Mouse (Mus musculus) olfactory bulb, adult 2 months (tissue): Measurements from ENCODE around the gene Chst2. TPM values are rescaled to one million over a fixed set of nuclear protein-coding genes. Genes with fewer than 3 reads are reported as not detected.

Experiments used
- H3K27ac ChIP-seq: fragments of 200-500 bp; 2 replicates; pipeline ENCODE4 v1.5.1; 2012; ENCODE audit warnings: low read depth, low read length; ENCODE audit not compliant: insufficient read depth
- H3K4me1 ChIP-seq: fragments of 200-500 bp; 2 replicates; pipeline ENCODE4 v1.6.1; 2012; ENCODE audit warnings: low read length; ENCODE audit not compliant: control insufficient read depth, insufficient read depth
- H3K4me3 ChIP-seq: fragments of 200-500 bp; 2 replicates; pipeline ENCODE4 v1.5.1; 2012; ENCODE audit warnings: mild to moderate bottlenecking, low read depth, low read length, moderate library complexity; ENCODE audit not compliant: insufficient read depth
- CTCF ChIP-seq: fragments of 200-500 bp; IDR thresholded peaks from 2 replicates; pipeline ENCODE4 v1.5.1; 2012; ENCODE audit warnings: low read depth, mild to moderate bottlenecking, low read length, moderate library complexity; ENCODE audit not compliant: insufficient read depth
- POLR2A ChIP-seq: fragments of 200-500 bp; IDR thresholded peaks from 2 replicates; pipeline ENCODE4 v1.6.1; 2012; ENCODE audit warnings: mild to moderate bottlenecking, low read depth, low read length, moderate library complexity; ENCODE audit not compliant: insufficient read depth
- WGBS: fragments of 180-500 bp; shearing (Covaris S2); methylation state at CpG from one replicate; pipeline ENCODE4 v1.1.7; 2018; 5-methylcytosine and 5-hydroxymethylcytosine counted together
- polyA plus RNA-seq: library from polyadenylated mRNA; stranded (reverse); fragments of >200 nt; gene quantifications from 2 replicates; pipeline ENCODE4 v1.2.4, GENCODE M21; 2012; ENCODE audit warnings: low replicate concordance; ENCODE audit not compliant: missing spikeins, insufficient read depth, insufficient read length

Gene Chst2
- polyA plus RNA-seq, 1 experiment = not detected

DNA sequence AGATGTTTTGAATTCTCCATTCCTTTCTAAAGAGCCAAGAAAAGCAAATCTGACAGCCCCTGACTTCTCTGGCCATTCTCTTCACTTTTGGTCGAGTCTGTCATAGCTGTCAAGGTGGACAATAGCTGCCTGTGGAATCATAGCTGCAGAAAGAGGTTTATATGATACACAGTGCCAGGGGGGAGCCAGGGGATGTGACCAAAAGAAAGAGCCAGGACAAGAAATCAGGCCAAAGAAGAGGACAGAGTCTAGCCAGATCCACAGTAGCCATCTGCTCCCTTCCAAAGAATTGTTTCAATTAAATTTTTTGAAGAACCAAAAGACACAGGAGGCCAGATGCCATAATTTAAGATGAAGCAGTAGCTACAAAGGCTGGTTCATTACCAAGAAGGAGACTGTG, 30.6 kb downstream of the Chst2 start:
- Histone ChIP-seq H3K4me3 (no peak overlapping the region), H3K4me1 (no peaks in the 10 kb centered on the region), H3K27ac (no peak overlapping the region)
- 50% methylated on average over 1 of the region's 1 CpGs for WGBS
- no peak for TF ChIP-seq POLR2A
- no peak for TF ChIP-seq CTCF

DNA sequence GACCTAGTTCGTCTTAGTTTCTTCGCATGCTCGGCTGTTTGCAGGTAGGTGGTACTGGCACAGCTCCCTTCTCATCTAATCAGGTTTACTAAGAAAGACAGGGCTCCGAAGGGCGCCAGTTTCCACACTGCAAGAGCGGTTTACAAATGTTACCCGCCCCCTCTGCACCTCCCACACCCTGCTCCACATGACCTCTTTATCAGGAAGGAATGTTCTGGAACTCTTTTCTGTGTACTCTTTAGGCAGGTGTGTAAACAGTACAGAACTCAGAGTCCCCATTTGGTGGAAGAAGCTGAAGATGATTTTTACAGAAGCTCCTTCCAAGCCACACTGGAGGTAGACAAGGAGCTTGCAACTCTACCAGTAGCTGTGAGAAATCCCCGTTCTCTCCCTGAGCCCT, 31.2 kb downstream of the Chst2 start:
- no peak overlapping the region for H3K27ac ChIP-seq
- no peak overlapping the region for H3K4me3 ChIP-seq
- H3K4me1 ChIP-seq = no peaks in the 10 kb centered on the region
- WGBS = 91% methylated on average over 8 of the region's 8 CpGs
- TF ChIP-seq CTCF (no peak), POLR2A (no peak)

DNA sequence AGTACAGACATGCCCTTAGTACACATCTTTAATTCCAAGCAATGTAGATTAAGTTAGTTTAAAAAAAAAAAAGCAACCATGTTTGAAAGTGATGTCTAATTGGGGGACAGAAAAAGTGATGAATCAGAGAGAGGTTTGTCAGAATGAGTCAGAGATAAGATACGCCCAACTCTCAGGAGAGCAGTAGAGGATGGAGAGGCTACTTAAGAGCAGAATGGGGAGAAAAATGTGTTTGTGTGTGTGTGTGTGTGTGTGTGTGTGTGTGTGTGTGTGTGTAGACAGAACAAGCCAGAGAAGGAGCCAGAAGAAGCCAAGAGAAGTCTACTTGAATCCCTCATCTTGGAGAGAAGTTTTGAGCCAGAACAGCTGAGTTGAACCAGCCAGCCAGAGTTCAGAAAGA, 32.8 kb downstream of the Chst2 start:
- 77% methylated on average over 1 of the region's 1 CpGs for WGBS
- no peaks in the 10 kb centered on the region for H3K4me1 ChIP-seq
- no peak overlapping the region for H3K4me3 ChIP-seq
- no peak for TF ChIP-seq CTCF
- no peak overlapping the region for H3K27ac ChIP-seq

DNA sequence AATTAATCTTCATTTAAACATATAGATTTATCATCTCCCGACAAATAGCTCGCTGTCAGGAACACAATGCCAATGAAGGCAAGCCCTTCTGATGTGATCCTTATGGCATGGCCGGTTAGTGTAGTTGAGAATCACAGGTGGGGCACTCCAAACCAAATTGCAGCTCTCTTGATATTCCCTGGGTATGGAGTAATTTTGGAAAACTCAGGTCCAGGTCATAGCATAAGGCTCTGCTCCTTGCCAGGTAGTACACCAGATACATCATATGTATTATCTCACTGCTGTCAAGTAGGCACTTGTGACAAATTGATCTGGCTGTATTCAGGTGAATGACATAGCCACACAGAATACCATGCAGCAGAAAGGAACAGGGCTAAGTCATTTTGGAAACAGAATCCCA, 40.6 kb downstream of the Chst2 start:
- no peak overlapping the region for H3K27ac ChIP-seq
- WGBS = 98% methylated on average over 3 of the region's 3 CpGs
- H3K4me3 ChIP-seq = no peak overlapping the region
- TF ChIP-seq POLR2A = no peak
- no peak for TF ChIP-seq CTCF
- no peaks in the 10 kb centered on the region for H3K4me1 ChIP-seq

DNA sequence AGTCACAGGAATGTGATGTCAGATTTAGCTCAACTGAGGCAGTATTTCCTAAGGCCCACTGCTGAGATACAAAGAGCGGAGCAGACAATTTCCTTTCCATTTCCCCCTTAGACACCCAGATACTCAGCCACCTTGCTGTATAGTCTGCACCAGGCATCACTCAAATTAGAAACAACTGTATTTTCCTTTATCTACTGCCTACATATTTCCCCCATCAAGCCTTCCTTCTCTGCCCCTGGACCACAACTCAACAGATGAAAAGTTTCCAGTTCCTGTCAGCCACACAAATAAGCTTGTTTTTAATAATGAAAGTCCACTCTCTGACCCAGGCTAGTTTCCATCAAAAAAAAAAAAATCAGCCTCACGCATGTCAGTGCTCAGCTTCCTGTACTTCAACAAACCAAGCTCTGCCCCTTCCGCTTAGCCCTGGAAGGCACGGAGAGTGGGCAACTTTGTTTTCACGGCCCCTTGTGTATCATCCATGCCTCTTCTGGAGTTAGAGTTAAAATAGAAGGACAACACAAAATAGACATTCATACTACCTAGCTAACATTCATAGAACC, 52.6 kb downstream of the Chst2 start:
- TF ChIP-seq CTCF (no peak), POLR2A (no peak)
- Histone ChIP-seq H3K4me1 (no peaks in the 10 kb centered on the region), H3K27ac (no peak overlapping the region), H3K4me3 (no peak overlapping the region)
- WGBS = 92% methylated on average over 5 of the region's 5 CpGs

DNA sequence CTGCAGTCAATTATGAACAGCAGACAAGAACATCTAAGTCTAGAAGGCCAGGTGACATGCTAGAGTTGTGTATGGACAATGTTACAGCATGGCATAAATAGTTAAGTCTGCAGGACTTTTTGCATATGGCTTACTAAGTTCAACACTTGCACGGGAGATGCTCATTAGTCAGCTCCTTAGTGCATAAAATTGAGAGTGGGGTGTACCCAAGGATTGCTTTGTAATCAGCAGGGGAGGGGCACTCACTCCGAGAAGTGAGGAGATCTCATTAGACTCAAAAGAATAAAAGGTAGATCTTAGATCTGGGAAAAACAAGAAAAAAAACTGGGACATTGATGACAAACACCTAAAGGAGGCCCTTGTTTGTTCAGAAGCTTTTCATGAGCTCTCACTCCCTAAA, 54.6 kb downstream of the Chst2 start:
- TF ChIP-seq POLR2A (no peak), CTCF (no peak)
- no peak overlapping the region for H3K4me3 ChIP-seq
- no peaks in the 10 kb centered on the region for H3K4me1 ChIP-seq
- no peak overlapping the region for H3K27ac ChIP-seq
- WGBS = 38% methylated on average over 2 of the region's 2 CpGs

DNA sequence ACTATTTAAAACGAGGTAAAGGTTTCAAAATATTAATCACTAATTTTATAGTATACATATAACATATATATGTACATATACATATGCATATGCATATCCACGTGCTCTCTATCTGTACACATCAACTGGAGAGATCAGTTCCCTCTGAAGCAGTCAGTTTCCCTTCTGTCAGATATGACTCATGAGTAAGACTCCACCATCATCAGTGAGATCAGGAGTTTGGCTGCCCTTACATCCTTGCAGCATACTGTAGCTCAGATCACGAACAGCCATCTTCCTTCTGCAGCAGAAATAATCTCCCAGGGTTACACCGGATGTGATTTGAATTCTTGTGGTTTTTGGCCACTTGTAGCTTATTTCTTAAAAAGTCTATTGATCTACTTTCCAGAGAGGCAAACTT, 56.0 kb downstream of the Chst2 start:
- no peak overlapping the region for H3K27ac ChIP-seq
- H3K4me3 ChIP-seq = no peak overlapping the region
- 74% methylated on average over 4 of the region's 4 CpGs for WGBS
- H3K4me1 ChIP-seq = no peaks in the 10 kb centered on the region
- TF ChIP-seq CTCF (no peak), POLR2A (no peak)

Other genes with a start within 250 kb of the Chst2 start
- gene U2surp, start 105.3 kb upstream of the Chst2 start, polyA plus RNA-seq = 129 TPM in 1 of 2 replicates, not detected in the other
- not detected in 2 replicates for gene Paqr9, start 152.9 kb upstream of the Chst2 start, polyA plus RNA-seq
- gene Pcolce2, start 230.9 kb upstream of the Chst2 start, polyA plus RNA-seq = not detected in 2 replicates